Mouse (Mus musculus) hindbrain, embryonic 14.5 days (tissue): Measurements from ENCODE around the gene Srsf9. TPM values are rescaled to one million over a fixed set of nuclear protein-coding genes. Genes with fewer than 3 reads are reported as not detected.

Experiments
- ATAC-seq: fragments of 200-750 bp; cut with Nextera tagmentation; 2 replicates; pipeline ENCODE4 v1.8.0; 2017; ENCODE audit warnings: moderate number of reproducible peaks, mild to moderate bottlenecking, moderate TSS enrichment, moderate library complexity; ENCODE audit not compliant: low FRiP score
- DNase-seq: peaks from one replicate; pipeline ENCODE4 v3.0.0-alpha.2; 2015; ENCODE audit warnings: low spot score
- H3K27ac ChIP-seq: fragments of 300-500 bp; sonication (generic); 2 replicates; pipeline ENCODE4 v1.5.1; 2014; ENCODE audit warnings: mild to moderate bottlenecking, moderate library complexity
- H3K27me3 ChIP-seq: fragments of 300-500 bp; sonication (generic); 2 replicates; pipeline ENCODE4 v1.6.1; 2014; ENCODE audit warnings: mild to moderate bottlenecking, low read length, mixed read lengths; ENCODE audit not compliant: control insufficient read depth, insufficient read depth
- H3K36me3 ChIP-seq: fragments of 300-500 bp; sonication (generic); replicated peaks from 2 replicates; pipeline ENCODE4 v1.6.1; 2014; ENCODE audit not compliant: control insufficient read depth, insufficient read depth
- H3K4me1 ChIP-seq: fragments of 300-500 bp; sonication (generic); replicated peaks from 2 replicates; pipeline ENCODE4 v1.6.1; 2014; ENCODE audit warnings: antibody characterized with exemption, low read length, mixed read lengths; ENCODE audit not compliant: control insufficient read depth, insufficient read depth
- H3K4me2 ChIP-seq: fragments of 300-500 bp; sonication (generic); replicated peaks from 2 replicates; pipeline ENCODE4 v1.6.1; 2014; ENCODE audit warnings: mild to moderate bottlenecking, moderate library complexity
- H3K4me3 ChIP-seq: fragments of 300-500 bp; sonication (generic); replicated peaks from 2 replicates; pipeline ENCODE4 v1.5.1; 2014; ENCODE audit warnings: mild to moderate bottlenecking, low read length
- H3K9ac ChIP-seq: fragments of 300-500 bp; sonication (generic); 2 replicates; pipeline ENCODE4 v1.6.1; 2014
- H3K9me3 ChIP-seq: fragments of 300-500 bp; sonication (generic); 2 replicates; pipeline ENCODE4 v1.6.1; 2016; ENCODE audit warnings: low read length; ENCODE audit not compliant: control insufficient read depth
- WGBS: fragments of 180-500 bp; shearing (Covaris S2); extraction: QIAGEN DNeasy Blood & Tissue Kit; methylation state at CpG from one replicate; pipeline ENCODE4 v1.1.7; 2014; 5-methylcytosine and 5-hydroxymethylcytosine counted together
- polyA plus RNA-seq: library from polyadenylated mRNA; unstranded; fragments of >200 nt; fragmentation: Nextera tagmentation; extraction: Ambion mirVana; gene quantifications from 2 replicates; pipeline ENCODE4 v1.2.1, GENCODE M21; 2014

Srsf9 gene
- polyA plus RNA-seq, 1 experiment from 2014 or later = 145 TPM

DNA sequence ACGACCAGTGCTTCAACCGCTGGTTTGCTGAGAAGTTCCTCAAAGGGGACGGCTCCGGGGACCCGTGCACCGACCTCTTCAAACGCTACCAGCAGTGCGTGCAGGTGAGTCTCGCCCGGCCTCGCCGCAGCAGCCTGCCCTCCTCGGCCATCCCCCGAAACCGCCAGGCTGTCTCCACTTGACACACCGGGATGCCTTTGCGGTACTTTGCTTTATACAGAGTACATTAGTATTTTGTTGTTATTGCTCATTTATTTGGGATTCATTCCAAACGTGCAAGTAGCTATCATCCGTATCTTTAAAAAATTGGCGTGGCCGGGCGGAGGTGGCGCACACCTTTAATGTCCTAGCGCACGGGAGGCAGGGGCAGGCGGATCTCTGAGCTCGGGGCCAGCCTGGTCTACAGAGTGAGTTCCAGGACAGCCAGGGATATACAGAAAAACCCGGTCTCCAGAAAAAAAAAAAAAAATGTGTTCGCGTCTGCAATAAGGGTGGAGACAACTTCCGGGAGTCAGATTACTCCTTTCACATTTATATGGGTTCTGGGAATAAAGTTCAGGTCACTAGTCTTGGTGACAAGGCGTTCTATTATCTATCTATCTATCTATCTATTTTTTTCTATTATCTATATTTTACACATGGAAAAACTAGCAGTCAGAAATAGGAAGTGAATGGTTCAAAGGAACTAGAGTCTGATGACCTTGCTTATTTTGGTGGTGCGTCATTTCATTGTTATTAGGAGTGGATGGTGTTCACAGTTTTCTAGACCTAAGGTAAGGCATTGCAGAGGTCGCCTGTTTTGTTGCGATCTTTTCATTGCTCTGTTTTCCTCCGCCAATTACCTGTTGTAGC is 14.6 kb downstream of the Srsf9 start:
- peak overlapping the region; percentile 62 for H3K4me3 ChIP-seq
- no peaks in the 10 kb centered on the region for H3K27me3 ChIP-seq
- peaks cover 18% of the 10 kb centered on the region for H3K4me1 ChIP-seq
- peak overlapping the region; percentile 82 for H3K9ac ChIP-seq
- peak overlapping the region; percentile 62 for H3K4me2 ChIP-seq
- DNase-seq (no peak), ATAC-seq (peak; percentile 61)
- H3K27ac ChIP-seq = peak overlapping the region; percentile 90
- 13% methylated on average over 36 of the region's 36 CpGs for WGBS
- no peaks in the 10 kb centered on the region for H3K9me3 ChIP-seq
- H3K36me3 ChIP-seq = peaks cover 45% of the 10 kb centered on the region

DNA sequence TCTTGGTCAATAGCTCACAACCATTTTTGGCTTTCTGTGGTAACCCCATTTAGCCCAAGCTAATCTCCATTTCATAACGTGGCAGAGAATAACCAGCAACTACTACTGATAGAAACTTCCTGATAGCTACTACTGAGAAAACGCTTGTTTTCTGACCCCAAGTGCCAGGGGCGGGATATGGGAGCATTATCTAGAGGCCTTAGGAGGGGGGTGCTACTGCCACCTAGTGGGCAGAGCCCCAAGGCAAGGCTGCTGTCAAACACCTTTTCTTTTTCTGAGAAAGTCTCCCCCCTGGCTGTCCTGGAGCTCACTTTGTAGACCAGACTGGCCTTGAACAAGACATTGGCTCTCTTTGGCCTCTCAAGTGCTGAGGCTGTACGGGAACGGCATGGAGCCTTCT is 20.6 kb downstream of the Srsf9 start:
- Histone ChIP-seq H3K9ac (peak overlapping the region; percentile 76; the same call in 1 of the 2 replicates), H3K27ac (no peak overlapping the region), H3K4me2 (peak overlapping the region; percentile 84), H3K36me3 (peaks cover 41% of the 10 kb centered on the region), H3K4me3 (peak overlapping the region; percentile 73), H3K27me3 (no peaks in the 10 kb centered on the region), H3K4me1 (peaks cover 18% of the 10 kb centered on the region), H3K9me3 (no peaks in the 10 kb centered on the region)
- DNase-seq (peak; percentile 82), ATAC-seq (no peak)
- 4% methylated on average over 5 of the region's 5 CpGs for WGBS

DNA sequence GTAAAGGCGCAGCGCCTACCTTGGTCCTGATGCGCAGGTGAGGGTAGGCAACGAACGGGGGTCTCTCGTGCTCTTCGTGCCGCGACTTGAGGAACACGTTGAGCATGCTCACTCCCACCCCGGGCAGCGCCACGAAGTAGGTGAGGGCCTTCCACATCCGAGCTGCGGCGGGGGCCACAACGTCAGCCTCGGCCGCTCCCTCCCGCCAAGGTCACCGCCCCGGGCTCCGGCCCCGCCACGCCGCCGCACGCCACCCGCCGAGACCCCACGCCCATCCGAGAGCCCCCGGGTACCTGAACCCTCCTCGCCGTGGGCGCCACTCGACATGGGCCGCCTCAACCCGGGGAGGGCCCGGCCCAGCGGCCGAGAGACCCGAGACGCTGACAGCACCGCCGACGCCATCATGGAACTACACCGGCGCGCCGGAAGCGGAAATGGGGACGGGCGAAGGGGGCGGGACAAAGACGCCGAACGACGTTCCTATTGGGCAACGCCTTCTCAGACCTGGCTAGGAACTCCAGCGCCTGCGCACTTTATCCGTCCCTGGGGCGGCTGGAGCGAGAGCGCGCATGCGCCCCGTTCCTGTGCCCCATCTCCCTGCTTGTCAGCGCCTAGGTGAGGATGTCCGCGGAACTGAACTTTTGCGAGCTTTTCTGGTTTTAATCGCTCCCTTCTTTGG is 21.7 kb downstream of the Srsf9 start, which contains the start of gene Cox6a1:
Cox6a1 (minus strand) TSS at position 436 of the 679 bp plus-strand sequence.
- DNase-seq (peak; percentile 100), ATAC-seq (peak; percentile 94)
- Histone ChIP-seq H3K4me3 (peak within 1 kb of the TSS; percentile 73), H3K9me3 (no peaks in the 10 kb centered on the region), H3K9ac (peak within 1 kb of the TSS; percentile 76), H3K4me2 (peak within 1 kb of the TSS; percentile 84), H3K4me1 (peaks cover 18% of the 10 kb centered on the region), H3K27me3 (no peaks in the 10 kb centered on the region), H3K27ac (peak within 1 kb of the TSS; percentile 82), H3K36me3 (peaks cover 30% of the 10 kb centered on the region)
- under 1% methylated on average over 71 of the region's 74 CpGs for WGBS

DNA sequence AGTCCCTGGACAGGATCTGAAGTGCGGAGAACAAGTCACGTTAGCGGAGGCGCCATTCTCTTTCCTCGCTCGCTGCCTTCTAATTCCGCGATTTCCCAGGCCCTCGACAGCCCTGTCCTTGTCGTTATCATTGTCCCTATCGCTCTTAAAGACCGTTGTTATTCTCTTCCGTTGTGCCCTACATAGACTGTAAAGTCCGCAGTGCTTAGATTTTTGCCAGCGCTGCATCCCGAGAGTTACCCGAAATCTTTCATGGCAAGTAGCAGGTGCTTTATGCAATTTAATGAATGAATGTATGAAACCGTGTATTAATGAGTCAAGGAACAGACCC is 22.2 kb downstream of the Srsf9 start:
- H3K4me3 ChIP-seq = peak overlapping the region; percentile 73
- ATAC-seq (peak; percentile 25; the same call in 1 of the 2 replicates), DNase-seq (no peak)
- H3K9me3 ChIP-seq = no peaks in the 10 kb centered on the region
- H3K4me1 ChIP-seq = peaks cover 18% of the 10 kb centered on the region
- H3K4me2 ChIP-seq = peak overlapping the region; percentile 84
- no peaks in the 10 kb centered on the region for H3K27me3 ChIP-seq
- 1% methylated on average over 18 of the region's 18 CpGs for WGBS
- H3K36me3 ChIP-seq = peaks cover 25% of the 10 kb centered on the region
- peak overlapping the region; percentile 82 for H3K27ac ChIP-seq
- peak overlapping the region; percentile 68 for H3K9ac ChIP-seq

DNA sequence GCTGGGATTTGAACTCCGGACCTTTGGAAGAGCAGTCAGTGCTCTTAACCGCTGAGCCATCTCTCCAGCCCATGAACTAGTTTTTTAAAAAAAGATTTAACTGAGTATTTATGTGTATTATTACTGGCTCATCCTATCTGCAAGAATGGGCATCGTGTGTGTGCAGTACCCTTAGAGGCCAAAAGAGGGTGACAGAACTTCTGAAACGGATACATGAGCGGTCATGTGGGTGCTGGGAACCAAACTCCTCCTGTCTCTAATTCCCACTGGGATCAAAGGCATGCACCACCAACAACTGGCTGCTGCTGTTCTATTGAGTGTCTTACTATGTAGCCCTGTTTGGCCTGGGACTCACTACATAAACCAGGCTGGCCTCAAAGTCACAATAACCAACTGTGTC is 24.4 kb downstream of the Srsf9 start:
- WGBS = 75% methylated on average over 5 of the region's 5 CpGs
- Histone ChIP-seq H3K27ac (no peak overlapping the region), H3K9ac (no peak overlapping the region), H3K4me1 (peaks cover 18% of the 10 kb centered on the region), H3K36me3 (peaks cover 3% of the 10 kb centered on the region), H3K27me3 (no peaks in the 10 kb centered on the region), H3K9me3 (no peaks in the 10 kb centered on the region), H3K4me3 (no peak overlapping the region), H3K4me2 (no peak overlapping the region)
- ATAC-seq (no peak), DNase-seq (no peak)

DNA sequence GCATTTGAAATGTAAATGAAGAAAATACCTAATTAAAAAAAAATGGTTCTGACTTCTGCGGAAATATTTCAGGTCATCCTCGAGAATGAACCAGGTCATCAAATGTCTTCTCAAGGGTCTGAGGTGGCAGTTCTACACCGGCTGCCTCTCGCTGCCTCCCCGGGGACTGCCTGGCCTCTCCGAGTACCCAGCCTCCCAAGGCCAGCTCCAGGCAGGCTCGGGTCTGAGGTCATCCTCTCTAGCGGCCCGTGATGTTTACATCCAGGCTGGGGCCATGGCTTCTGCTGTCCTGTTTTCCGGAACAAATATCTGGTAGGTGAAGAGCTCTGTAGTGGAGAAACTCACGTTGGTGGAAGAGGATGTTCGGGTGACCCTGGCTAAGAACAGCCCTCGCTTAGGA is 28.1 kb downstream of the Srsf9 start:
- Histone ChIP-seq H3K9me3 (no peaks in the 10 kb centered on the region), H3K27ac (no peak overlapping the region), H3K4me1 (no peaks in the 10 kb centered on the region), H3K36me3 (no peaks in the 10 kb centered on the region), H3K4me2 (no peak overlapping the region), H3K4me3 (no peak overlapping the region), H3K27me3 (no peaks in the 10 kb centered on the region), H3K9ac (no peak overlapping the region)
- WGBS = 67% methylated on average over 13 of the region's 13 CpGs
- no peak for ATAC-seq
- DNase-seq = no peak

DNA sequence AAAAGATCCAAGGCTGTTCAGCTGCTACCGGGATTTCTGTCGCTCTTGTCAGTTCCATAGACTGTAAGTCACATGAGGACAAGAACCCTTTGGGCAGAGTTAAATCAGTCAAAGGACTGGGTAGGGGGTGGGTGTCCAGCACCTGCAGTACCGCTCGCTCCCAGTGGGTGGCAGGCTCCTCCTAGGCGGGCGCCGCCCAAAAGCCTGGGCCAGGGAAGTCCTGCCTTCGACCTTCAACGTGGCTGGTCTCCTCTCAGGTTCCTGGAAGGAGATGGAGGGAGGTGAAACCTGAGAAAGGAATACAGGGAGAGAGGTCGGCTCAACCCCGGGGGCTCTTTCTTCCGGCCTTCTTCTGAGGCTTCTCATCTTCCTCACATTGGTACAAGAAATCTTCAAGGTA is 31.9 kb downstream of the Srsf9 start:
- Histone ChIP-seq H3K4me2 (no peak overlapping the region), H3K36me3 (no peaks in the 10 kb centered on the region), H3K27ac (no peak overlapping the region), H3K4me3 (no peak overlapping the region), H3K9ac (no peak overlapping the region), H3K4me1 (no peaks in the 10 kb centered on the region), H3K9me3 (no peaks in the 10 kb centered on the region), H3K27me3 (no peaks in the 10 kb centered on the region)
- no peak for ATAC-seq
- DNase-seq = peak; percentile 81
- 9% methylated on average over 12 of the region's 12 CpGs for WGBS

DNA sequence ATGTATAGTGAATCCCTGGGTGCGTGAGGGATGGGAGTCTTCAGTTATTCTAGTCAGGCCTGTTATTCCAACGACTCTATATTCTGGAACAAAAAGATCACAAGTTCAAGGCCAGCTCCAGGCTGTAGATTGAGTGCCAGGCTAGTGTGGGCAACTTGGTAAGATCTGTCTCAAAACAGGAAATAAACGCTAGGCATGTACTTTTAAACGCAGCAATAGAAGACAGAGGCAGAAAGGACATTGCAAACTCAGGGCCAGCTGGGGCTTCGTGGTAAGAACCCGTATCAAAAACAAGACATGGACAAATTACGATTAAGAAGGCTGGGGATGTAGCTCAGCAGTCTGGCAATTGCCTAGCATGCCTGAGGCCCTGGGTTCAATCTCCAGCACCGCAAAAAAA is 32.5 kb downstream of the Srsf9 start:
- Histone ChIP-seq H3K9me3 (no peaks in the 10 kb centered on the region), H3K27ac (no peak overlapping the region), H3K9ac (no peak overlapping the region), H3K36me3 (no peaks in the 10 kb centered on the region), H3K4me2 (no peak overlapping the region), H3K27me3 (no peaks in the 10 kb centered on the region), H3K4me1 (no peaks in the 10 kb centered on the region), H3K4me3 (no peak overlapping the region)
- no peak for DNase-seq
- ATAC-seq = no peak
- 85% methylated on average over 8 of the region's 8 CpGs for WGBS

DNA sequence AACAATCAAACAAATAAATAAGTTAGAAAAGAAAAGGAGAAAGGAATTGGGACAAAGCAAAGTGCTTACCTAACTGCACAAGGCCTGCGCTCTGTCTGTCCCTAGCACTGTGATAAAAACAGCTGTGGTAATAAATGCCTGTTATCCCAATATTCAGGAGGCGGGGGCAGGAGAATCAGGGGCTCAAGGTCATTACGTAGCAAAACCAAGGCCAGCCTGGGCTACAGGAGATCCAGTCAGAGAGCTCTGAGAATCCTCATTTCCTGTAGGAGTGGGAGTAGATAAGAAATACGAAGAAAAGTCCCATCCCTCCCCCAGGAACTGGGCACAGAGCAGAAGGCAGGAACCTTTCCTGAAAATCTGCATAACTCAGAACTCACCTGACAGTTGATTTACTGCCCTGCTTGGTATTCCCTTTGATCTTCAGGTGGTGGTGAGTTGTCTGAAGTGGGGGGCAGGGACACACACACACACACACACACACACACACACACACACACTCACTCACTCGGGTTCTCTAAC is 32.9 kb downstream of the Srsf9 start:
- H3K9me3 ChIP-seq = no peaks in the 10 kb centered on the region
- H3K27ac ChIP-seq = no peak overlapping the region
- no peaks in the 10 kb centered on the region for H3K4me1 ChIP-seq
- H3K36me3 ChIP-seq = no peaks in the 10 kb centered on the region
- no peak for DNase-seq
- WGBS = 68% methylated on average over 5 of the region's 5 CpGs
- no peak overlapping the region for H3K4me2 ChIP-seq
- ATAC-seq = no peak
- no peak overlapping the region for H3K4me3 ChIP-seq
- H3K9ac ChIP-seq = no peak overlapping the region
- H3K27me3 ChIP-seq = no peaks in the 10 kb centered on the region
